Mouse (Mus musculus) heart, embryonic 14.5 days (tissue): ENCODE data around the gene Ncmap. TPM values are rescaled to one million over a fixed set of nuclear protein-coding genes. Genes with fewer than 3 reads are reported as not detected.

Experiments
- ATAC-seq: fragments of 200-750 bp; cut with Nextera tagmentation; 2 replicates; pipeline ENCODE4 v1.8.0; 2017; ENCODE audit warnings: low read depth, moderate TSS enrichment; ENCODE audit not compliant: insufficient number of reproducible peaks, insufficient read depth, low FRiP score
- H3K27ac ChIP-seq, 2 experiments: fragments of 200-500 bp in 1 of 2; fragments of 300-500 bp in 1 of 2; sonication (generic) in 1 of 2; replicated peaks in 1 of 2; 2 replicates each; pipeline ENCODE4 v1.5.1; 2012 to 2014; ENCODE audit warnings: low read depth in 2 of 2, low read length in 2 of 2, control low read depth in 1 of 2, mild to moderate bottlenecking in 1 of 2, mixed read lengths in 1 of 2; ENCODE audit not compliant: control insufficient read depth in 1 of 2, insufficient read depth in 1 of 2
- H3K27me3 ChIP-seq: fragments of 300-500 bp; sonication (generic); 2 replicates; pipeline ENCODE4 v1.6.1; 2014; ENCODE audit warnings: mild to moderate bottlenecking, low read length, control low read depth; ENCODE audit not compliant: control insufficient read depth, insufficient read depth
- H3K36me3 ChIP-seq: fragments of 300-500 bp; sonication (generic); 2 replicates; pipeline ENCODE4 v1.6.1; 2014; ENCODE audit warnings: mild to moderate bottlenecking, control low read depth, low read length, mixed read lengths; ENCODE audit not compliant: control insufficient read depth, insufficient read depth
- H3K4me1 ChIP-seq, 2 experiments: fragments of 200-500 bp in 1 of 2; fragments of 300-500 bp in 1 of 2; sonication (generic) in 1 of 2; 2 replicates each; pipeline ENCODE4 v1.6.1; 2012 to 2014; ENCODE audit warnings: low read length in 2 of 2, control low read depth in 1 of 2, mixed read lengths in 1 of 2; ENCODE audit not compliant: control insufficient read depth in 2 of 2, insufficient read depth in 2 of 2
- H3K4me2 ChIP-seq: fragments of 300-500 bp; sonication (generic); 2 replicates; pipeline ENCODE4 v1.6.1; 2014; ENCODE audit warnings: mild to moderate bottlenecking, low read length
- H3K4me3 ChIP-seq, 2 experiments: fragments of 200-500 bp in 1 of 2; fragments of 300-500 bp in 1 of 2; sonication (generic) in 1 of 2; 2 replicates each; pipeline ENCODE4 v1.5.1; 2012 to 2014; ENCODE audit warnings: low read length in 2 of 2, mild to moderate bottlenecking in 2 of 2, control low read depth in 1 of 2, low read depth in 1 of 2, moderate library complexity in 1 of 2; ENCODE audit not compliant: control insufficient read depth in 1 of 2, insufficient read depth in 1 of 2
- H3K9ac ChIP-seq: fragments of 300-500 bp; sonication (generic); 2 replicates; pipeline ENCODE4 v1.6.1; 2014; ENCODE audit warnings: mild to moderate bottlenecking, low read length
- H3K9me3 ChIP-seq: fragments of 300-500 bp; sonication (generic); 2 replicates; pipeline ENCODE4 v1.6.1; 2016; ENCODE audit warnings: low read length, control low read depth; ENCODE audit not compliant: control insufficient read depth
- WGBS: fragments of 180-500 bp; shearing (Covaris S2); extraction: QIAGEN DNeasy Blood & Tissue Kit; methylation state at CpG from one replicate; pipeline ENCODE4 v1.1.7; 2014; 5-methylcytosine and 5-hydroxymethylcytosine counted together
- polyA plus RNA-seq: library from polyadenylated mRNA; unstranded; fragments of >200 nt; fragmentation: Nextera tagmentation; extraction: Ambion mirVana; gene quantifications from 2 replicates; pipeline ENCODE4 v1.2.1, GENCODE M21; 2014

Gene Ncmap
- polyA plus RNA-seq, 1 experiment from 2014 or later = 0.41 TPM

- H3K4me1 ChIP-seq = peaks cover 3 to 8% of the 10 kb centered on the region in 2 experiments
- 27% methylated on average over 7 of the region's 7 CpGs for WGBS
- no peaks in the 10 kb centered on the region for H3K9me3 ChIP-seq
- H3K27me3 ChIP-seq = peaks cover 27% of the 10 kb centered on the region
- no peak for ATAC-seq
- H3K27ac ChIP-seq = no peak overlapping the region
- no peak overlapping the region for H3K4me3 ChIP-seq
- no peak overlapping the region for H3K9ac ChIP-seq
- no peak overlapping the region for H3K4me2 ChIP-seq
- no peaks in the 10 kb centered on the region for H3K36me3 ChIP-seq
These were observed 3.9 kb upstream of the Ncmap start for GRCm38 (mm10) chr4:135401881-135402280.

GRCm38 (mm10) chr4:135397551-135397950, 476 bp downstream of the Ncmap start:
- Histone ChIP-seq H3K4me1 (peaks cover 3 to 8% of the 10 kb centered on the region in 2 experiments), H3K4me2 (peak overlapping the region; percentile 84), H3K9ac (peak overlapping the region; percentile 59), H3K9me3 (0 out of 2 replicates have a peak, but pooled peaks cover 3% of the 10 kb centered on the region), H3K36me3 (no peaks in the 10 kb centered on the region), H3K4me3 (peak overlapping the region; percentile 39 to 46), H3K27ac (no peak overlapping the region), H3K27me3 (peaks cover 43% of the 10 kb centered on the region)
- 3% methylated on average over 16 of the region's 16 CpGs for WGBS
- no peak for ATAC-seq

GRCm38 (mm10) chr4:135396303-135396702, 1.7 kb downstream of the Ncmap start:
- H3K4me3 ChIP-seq = no peak overlapping the region
- peaks cover 43% of the 10 kb centered on the region for H3K27me3 ChIP-seq
- no peak overlapping the region for H3K4me2 ChIP-seq
- 0 out of 2 replicates have a peak, but pooled peaks cover 3% of the 10 kb centered on the region for H3K9me3 ChIP-seq
- ATAC-seq = no peak
- peaks cover 3 to 8% of the 10 kb centered on the region in 2 experiments for H3K4me1 ChIP-seq
- no peak overlapping the region for H3K27ac ChIP-seq
- H3K36me3 ChIP-seq = no peaks in the 10 kb centered on the region
- no peak overlapping the region for H3K9ac ChIP-seq
- WGBS = 81% methylated on average over 5 of the region's 5 CpGs

- WGBS = 77% methylated on average over 4 of the region's 4 CpGs
- Histone ChIP-seq H3K36me3 (no peaks in the 10 kb centered on the region), H3K27me3 (peaks cover 39% of the 10 kb centered on the region), H3K4me1 (peaks cover 3 to 8% of the 10 kb centered on the region in 2 experiments), H3K4me2 (no peak overlapping the region), H3K4me3 (no peak overlapping the region), H3K9ac (no peak overlapping the region), H3K27ac (no peak overlapping the region), H3K9me3 (0 out of 2 replicates have a peak, but pooled peaks cover 3% of the 10 kb centered on the region)
- no peak for ATAC-seq
These were observed 2.7 kb downstream of the Ncmap start for GRCm38 (mm10) chr4:135395375-135395774.

GRCm38 (mm10) chr4:135394666-135395065, 3.4 kb downstream of the Ncmap start:
- H3K9ac ChIP-seq = no peak overlapping the region
- H3K27ac ChIP-seq = no peak overlapping the region
- no peaks in the 10 kb centered on the region for H3K36me3 ChIP-seq
- no peak overlapping the region for H3K4me2 ChIP-seq
- H3K9me3 ChIP-seq = 0 out of 2 replicates have a peak, but pooled peaks cover 3% of the 10 kb centered on the region
- WGBS = 77% methylated on average over 7 of the region's 7 CpGs
- H3K27me3 ChIP-seq = peaks cover 38% of the 10 kb centered on the region
- H3K4me1 ChIP-seq = peaks cover 3 to 8% of the 10 kb centered on the region in 2 experiments
- no peak overlapping the region for H3K4me3 ChIP-seq
- ATAC-seq = no peak

- Histone ChIP-seq H3K4me1 (peaks cover 3 to 8% of the 10 kb centered on the region in 2 experiments), H3K4me3 (no peak overlapping the region), H3K9me3 (0 out of 2 replicates have a peak, but pooled peaks cover 3% of the 10 kb centered on the region), H3K27ac (no peak overlapping the region), H3K4me2 (no peak overlapping the region), H3K27me3 (peaks cover 30% of the 10 kb centered on the region), H3K36me3 (no peaks in the 10 kb centered on the region), H3K9ac (no peak overlapping the region)
- 69% methylated on average over 6 of the region's 6 CpGs for WGBS
- ATAC-seq = no peak
These were observed 4.6 kb downstream of the Ncmap start for GRCm38 (mm10) chr4:135393381-135393780.

- 70% methylated on average over 3 of the region's 3 CpGs for WGBS
- H3K36me3 ChIP-seq = no peaks in the 10 kb centered on the region
- 0 out of 2 replicates have a peak, but pooled peaks cover 3% of the 10 kb centered on the region for H3K9me3 ChIP-seq
- H3K9ac ChIP-seq = no peak overlapping the region
- ATAC-seq = no peak
- H3K4me1 ChIP-seq = peaks cover 2 to 5% of the 10 kb centered on the region in 2 experiments
- H3K27me3 ChIP-seq = peaks cover 24% of the 10 kb centered on the region
- no peak overlapping the region for H3K27ac ChIP-seq
- H3K4me3 ChIP-seq = no peak overlapping the region
- H3K4me2 ChIP-seq = no peak overlapping the region
These were observed 5.2 kb downstream of the Ncmap start for GRCm38 (mm10) chr4:135392801-135393200.

GRCm38 (mm10) chr4:135391014-135391413, 7.0 kb downstream of the Ncmap start:
- Histone ChIP-seq H3K27ac (no peak overlapping the region), H3K4me2 (no peak overlapping the region), H3K9me3 (0 out of 2 replicates have a peak, but pooled peaks cover 3% of the 10 kb centered on the region), H3K4me1 (no peaks in the 10 kb centered on the region), H3K36me3 (no peaks in the 10 kb centered on the region), H3K27me3 (peaks cover 7% of the 10 kb centered on the region; the same call in 1 of the 2 replicates), H3K4me3 (no peak overlapping the region), H3K9ac (no peak overlapping the region)
- WGBS = 63% methylated on average over 6 of the region's 6 CpGs
- ATAC-seq = no peak
